Mouse (Mus musculus) cerebellum, postnatal 25 days (tissue): Measurements from ENCODE around the gene Pf4.

Source experiments
- DNase-seq, 2 experiments: peaks; one replicate each; pipeline ENCODE4 v3.0.0; 2021; ENCODE audit warnings: mixed read lengths in 2 of 2

Pf4 gene

GRCm38 (mm10) chr5:90771880-90772653 is at the start of gene Pf4:
Gene Pf4 (plus strand): TSS chr5:90772435.
- DNase-seq: no peak

- no peak for DNase-seq
Observed at GRCm38 (mm10) chr5:90722656-90723055, 49.6 kb upstream of the Pf4 start.

- DNase-seq: no peak
Observed at GRCm38 (mm10) chr5:90728254-90728653, 44.0 kb upstream of the Pf4 start.

GRCm38 (mm10) chr5:90731480-90731879 is 40.8 kb upstream of the Pf4 start:
- peak; percentile 74 to 86 for DNase-seq

- no peak for DNase-seq
Observed at GRCm38 (mm10) chr5:90742029-90742428, 30.2 kb upstream of the Pf4 start.

GRCm38 (mm10) chr5:90753934-90754333 is 18.3 kb upstream of the Pf4 start:
- DNase-seq: no peak

GRCm38 (mm10) chr5:90758020-90758605 is 14.1 kb upstream of the Pf4 start:
- no peak for DNase-seq

GRCm38 (mm10) chr5:90759077-90760065 is 12.9 kb upstream of the Pf4 start, which contains the start of gene Cxcl5:
Gene Cxcl5 (plus strand): TSS chr5:90759360.
- DNase-seq: peak; percentile 32 to 38

GRCm38 (mm10) chr5:90760303-90760702 is 11.9 kb upstream of the Pf4 start:
- DNase-seq: no peak

GRCm38 (mm10) chr5:90760844-90761243 is 11.4 kb upstream of the Pf4 start:
- no peak for DNase-seq

GRCm38 (mm10) chr5:90761834-90762233 is 10.4 kb upstream of the Pf4 start:
- DNase-seq: no peak

- no peak for DNase-seq
Observed at GRCm38 (mm10) chr5:90763912-90764665, 8.1 kb upstream of the Pf4 start.

GRCm38 (mm10) chr5:90765821-90766606 is 6.2 kb upstream of the Pf4 start:
- DNase-seq: no peak

GRCm38 (mm10) chr5:90768218-90768617 is 4.0 kb upstream of the Pf4 start, which contains the start of gene Ppbp:
Gene Ppbp (plus strand): TSS chr5:90768518.
- no peak for DNase-seq

- no peak for DNase-seq
Observed at GRCm38 (mm10) chr5:90771369-90771768, 866 bp upstream of the Pf4 start.

GRCm38 (mm10) chr5:90775562-90775961 is 3.3 kb downstream of the Pf4 start:
- no peak for DNase-seq

- DNase-seq: no peak
Observed at GRCm38 (mm10) chr5:90777621-90778020, 5.4 kb downstream of the Pf4 start.

GRCm38 (mm10) chr5:90778856-90779255 is 6.6 kb downstream of the Pf4 start:
- DNase-seq: no peak

- no peak for DNase-seq
Observed at GRCm38 (mm10) chr5:90783697-90784096, 11.5 kb downstream of the Pf4 start.

- peak; percentile 39 to 43 for DNase-seq
Observed at GRCm38 (mm10) chr5:90785659-90786588, 13.7 kb downstream of the Pf4 start, which contains the start of gene Cxcl3. Gene Cxcl3 (plus strand): TSS chr5:90786103.
